Mouse (Mus musculus) liver, embryonic 14.5 days (tissue): ENCODE data around the gene Ubl7.

ENCODE experiments used
- CTCF ChIP-seq: IDR thresholded peaks from 2 replicates; pipeline ENCODE4 v1.5.1; 2016; ENCODE audit warnings: antibody characterized with exemption, low read depth, control low read depth
- EP300 ChIP-seq: IDR thresholded peaks from 2 replicates; pipeline ENCODE4 v1.6.1; 2016; ENCODE audit warnings: antibody characterized with exemption, low read depth

GRCm38 (mm10) chr9:57943067-57943466 is 32.3 kb downstream of the Ubl7 start:
- no peak for TF ChIP-seq CTCF
- no peak for TF ChIP-seq EP300
